Mouse (Mus musculus) lung, postnatal 4 days (tissue): Measurements from ENCODE around the gene Ebf1.

Source experiments
- DNase-seq, 2 experiments: peaks; one replicate each; pipeline ENCODE4 v3.0.0; 2021

Gene Ebf1

DNA sequence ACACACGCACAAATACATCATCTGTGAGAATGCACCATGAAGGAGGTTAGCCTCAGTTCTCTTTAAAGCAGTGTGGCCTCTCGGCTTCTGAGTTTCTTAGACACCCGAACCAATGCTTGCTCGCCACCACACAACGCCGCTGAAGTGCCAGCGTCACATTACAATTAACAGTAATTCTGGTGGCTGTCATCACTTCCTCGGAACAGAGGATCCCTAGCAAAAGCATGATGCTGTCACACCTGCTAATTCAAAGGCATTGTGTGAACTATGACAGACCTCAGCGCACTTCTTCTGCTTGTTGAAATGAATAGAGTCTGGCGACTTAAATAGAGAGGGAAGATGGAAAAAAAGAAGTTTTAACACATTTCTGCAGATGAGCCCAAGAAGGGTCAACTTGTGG, 235.8 kb downstream of the Ebf1 start:
- DNase-seq: no peak

GRCm38 (mm10) chr11:44854496-44854895, 237.4 kb downstream of the Ebf1 start:
- DNase-seq: no peak

GRCm38 (mm10) chr11:44861108-44861507, 244.0 kb downstream of the Ebf1 start:
- DNase-seq: no peak

DNA sequence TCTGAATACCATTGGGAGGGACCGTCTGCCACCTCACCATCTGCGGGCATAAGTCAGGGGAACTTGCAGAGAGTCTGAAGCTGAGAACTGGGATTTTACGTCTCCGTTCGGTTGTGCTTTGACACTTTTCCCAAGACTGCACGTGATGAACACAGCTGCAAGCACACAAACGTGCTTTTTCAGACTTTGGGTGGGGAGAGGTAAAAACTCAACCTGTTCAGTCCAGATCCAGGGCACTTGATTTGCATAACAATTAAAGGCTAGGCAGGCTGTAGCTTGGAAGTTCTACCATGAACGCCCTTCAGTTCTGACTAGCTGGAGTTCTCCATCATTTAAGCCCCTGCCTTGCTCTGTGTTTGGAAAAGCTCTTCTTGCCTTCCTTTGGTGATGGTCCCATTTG, 246.8 kb downstream of the Ebf1 start:
- no peak for DNase-seq

GRCm38 (mm10) chr11:44866476-44867149, 249.5 kb downstream of the Ebf1 start:
- DNase-seq: peak in 1 of 2 experiments; percentile 20

DNA sequence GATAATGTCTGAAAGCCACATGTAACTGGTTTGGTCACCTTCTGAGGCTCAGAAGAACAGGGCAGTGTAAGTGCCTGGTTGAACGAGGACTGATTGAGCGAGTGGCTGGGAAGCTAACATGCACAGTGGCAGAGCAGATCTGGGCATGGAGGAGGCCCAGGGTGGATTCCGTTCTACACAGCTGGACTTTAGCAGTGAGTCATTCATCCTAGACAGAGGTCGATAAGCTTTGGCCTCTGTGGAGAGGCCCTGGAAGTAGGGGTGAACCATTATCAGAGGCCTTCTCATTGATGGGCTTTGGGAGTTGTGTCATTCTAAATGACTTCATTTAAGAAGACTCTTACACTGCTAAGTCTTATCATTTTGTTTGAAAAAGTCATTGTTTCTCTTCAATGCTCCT, 250.3 kb downstream of the Ebf1 start:
- no peak for DNase-seq

- DNase-seq: no peak
These were observed 256.8 kb downstream of the Ebf1 start for GRCm38 (mm10) chr11:44873876-44874275.

DNA sequence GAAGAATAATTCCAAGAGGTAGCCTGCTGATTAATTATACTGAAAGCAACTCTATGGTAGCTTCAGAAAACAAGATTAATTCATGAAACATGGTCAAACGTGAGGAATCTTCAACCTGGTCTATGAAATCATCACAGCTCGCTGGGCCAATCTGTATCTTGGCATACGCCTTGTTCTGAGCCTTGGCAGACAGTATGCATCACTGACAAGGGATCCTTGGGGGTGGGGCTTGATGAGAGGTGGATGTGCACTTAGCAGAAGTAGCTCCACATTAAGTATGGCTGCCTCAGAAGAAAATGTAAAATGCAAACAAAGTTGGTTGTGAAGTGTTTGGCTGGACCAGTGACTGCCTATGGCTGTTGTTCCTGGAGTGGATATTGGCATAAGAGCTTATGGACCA, 258.1 kb downstream of the Ebf1 start:
- DNase-seq: no peak

DNA sequence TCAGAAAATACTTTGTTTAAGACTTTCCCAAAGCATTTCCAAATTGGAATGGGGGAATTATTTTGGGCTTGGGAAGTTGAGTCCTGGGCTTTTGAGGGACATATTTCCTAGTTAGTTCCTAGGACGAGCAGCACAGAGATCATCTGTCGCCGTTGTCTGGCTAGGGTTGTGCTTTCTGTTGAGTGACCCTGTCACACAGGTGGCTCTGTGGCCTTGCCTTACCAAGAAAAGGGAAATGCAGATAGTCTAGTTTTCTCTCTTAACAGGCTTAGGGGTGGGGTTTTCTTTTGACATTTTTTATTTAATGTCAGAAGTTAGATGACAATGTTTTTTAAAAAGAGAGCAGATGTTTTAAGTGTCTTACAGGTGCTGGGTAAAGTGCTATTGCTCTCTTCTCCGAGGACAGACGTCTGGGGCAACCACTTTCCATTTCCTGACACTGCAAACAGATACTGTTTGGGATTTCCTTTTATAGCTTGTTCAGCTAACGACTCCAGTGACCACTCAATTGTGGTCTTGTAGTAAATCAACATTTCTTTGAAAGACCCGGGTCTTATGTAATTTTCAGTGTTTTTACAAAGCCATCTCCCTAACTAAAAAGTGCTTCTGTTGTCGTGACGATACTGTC, 264.1 kb downstream of the Ebf1 start:
- DNase-seq: no peak

DNA sequence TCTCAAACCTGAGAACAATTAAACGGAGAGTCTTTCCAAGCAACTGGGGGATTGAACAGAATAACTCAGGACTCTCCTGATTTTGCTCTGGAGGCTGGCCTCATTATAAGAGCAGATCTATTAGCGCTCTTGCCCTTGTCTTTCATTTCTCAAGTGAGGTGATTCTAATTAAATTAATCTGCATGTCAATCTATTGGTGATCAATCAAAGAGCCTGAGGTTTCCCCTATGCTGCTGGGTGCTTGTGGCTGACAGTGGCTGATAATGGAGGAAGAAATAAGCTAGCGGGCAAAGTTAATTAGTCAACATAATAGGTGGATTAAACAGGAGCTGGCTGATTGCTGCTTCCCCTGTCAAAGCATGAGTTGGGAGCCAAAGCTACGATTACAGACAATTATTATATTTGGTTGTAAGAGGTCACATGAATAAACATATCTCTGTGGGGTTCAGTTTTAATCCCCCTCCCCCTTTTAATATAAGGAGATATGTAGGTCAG, 265.4 kb downstream of the Ebf1 start:
- DNase-seq: no peak

GRCm38 (mm10) chr11:44884337-44884736, 267.2 kb downstream of the Ebf1 start:
- no peak for DNase-seq

DNA sequence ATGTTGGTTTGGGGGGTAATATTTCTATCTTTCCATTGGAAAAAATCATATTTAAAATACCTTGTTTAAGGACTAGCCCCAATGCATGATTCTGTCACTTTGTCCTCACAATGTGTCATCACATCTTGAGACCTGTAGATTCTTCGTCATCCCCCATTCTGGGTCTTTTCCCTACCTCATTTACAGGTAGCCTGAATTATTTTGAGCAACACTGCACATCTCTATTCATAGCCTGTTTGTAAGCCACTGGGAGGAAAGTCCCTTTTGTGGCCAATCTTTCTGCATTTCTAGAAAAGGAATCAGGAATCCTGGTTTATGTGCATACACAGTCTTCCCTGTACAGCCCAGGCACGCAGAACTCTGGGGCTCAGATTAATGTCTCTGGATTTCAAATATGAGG, 269.8 kb downstream of the Ebf1 start:
- DNase-seq: no peak

DNA sequence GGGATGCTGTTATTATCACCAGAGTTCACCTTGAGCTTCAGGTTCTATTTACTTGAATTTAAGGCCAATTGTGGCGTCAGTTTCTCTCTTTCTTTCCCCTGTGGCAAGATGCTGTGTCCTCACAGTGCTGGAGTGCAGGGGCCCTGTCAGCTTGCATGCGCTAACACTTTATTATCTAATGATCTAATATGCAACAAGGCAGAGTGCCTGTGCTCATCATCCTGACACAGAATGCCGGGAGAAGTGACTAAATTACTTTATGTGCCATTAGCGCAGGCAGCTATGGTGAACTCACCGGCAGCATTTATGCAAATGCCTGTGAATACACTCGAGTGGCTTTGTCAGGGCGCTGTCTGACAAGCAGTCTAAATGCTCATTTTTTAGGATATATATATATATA, 270.6 kb downstream of the Ebf1 start:
- no peak for DNase-seq

DNA sequence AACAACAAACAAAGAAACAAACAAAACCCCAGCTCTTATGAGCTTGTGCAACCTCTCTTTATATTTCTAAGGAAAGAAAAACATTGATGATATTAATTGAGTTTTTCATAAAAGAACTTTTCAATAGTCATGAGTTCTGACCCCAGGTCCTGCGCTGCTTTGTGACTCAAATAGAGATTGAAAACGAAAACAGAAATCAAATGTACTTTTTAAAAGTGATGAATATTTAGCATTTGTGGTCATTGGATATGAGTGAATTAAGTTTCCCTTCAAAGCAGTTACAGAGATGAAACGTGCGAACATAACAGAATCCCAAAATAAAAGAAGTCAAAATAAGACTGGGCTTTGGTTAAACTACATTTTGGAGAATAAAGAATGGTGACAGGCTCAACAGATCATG, 271.3 kb downstream of the Ebf1 start:
- no peak for DNase-seq

GRCm38 (mm10) chr11:44892814-44893521, 275.9 kb downstream of the Ebf1 start:
- DNase-seq: peak; percentile 55 to 58

- DNase-seq: no peak
These were observed 276.9 kb downstream of the Ebf1 start for GRCm38 (mm10) chr11:44893986-44894385.

GRCm38 (mm10) chr11:44894798-44895197, 277.7 kb downstream of the Ebf1 start:
- no peak for DNase-seq

- no peak for DNase-seq
These were observed 278.8 kb downstream of the Ebf1 start for GRCm38 (mm10) chr11:44895893-44896292.

DNA sequence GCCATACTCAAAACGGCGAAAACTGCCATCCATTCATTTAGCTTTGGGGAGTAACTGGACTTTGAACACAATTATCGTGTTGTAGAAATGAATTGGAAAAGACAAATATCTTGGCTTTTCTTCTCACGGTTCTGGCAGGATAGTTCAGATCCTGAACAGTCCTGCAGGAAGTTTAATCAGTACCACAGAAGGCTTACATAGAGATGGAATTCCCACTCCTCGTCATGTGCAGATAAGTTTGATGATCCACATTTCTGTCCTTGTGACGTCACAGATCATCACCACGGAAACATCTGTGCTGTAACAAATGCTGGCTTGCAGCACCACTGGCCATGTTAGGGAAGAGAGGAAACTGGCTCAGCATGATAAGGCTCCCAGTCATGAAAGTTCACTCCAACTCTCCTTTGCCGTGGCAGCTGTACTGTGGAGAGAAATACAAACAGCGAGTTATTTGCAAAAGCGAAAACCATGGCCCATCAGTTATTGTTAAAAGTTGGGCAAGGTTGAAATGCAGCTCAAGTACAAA, 280.1 kb downstream of the Ebf1 start:
- no peak for DNase-seq

- no peak for DNase-seq
These were observed 282.4 kb downstream of the Ebf1 start for GRCm38 (mm10) chr11:44899554-44899953.

- no peak for DNase-seq
These were observed 282.8 kb downstream of the Ebf1 start for GRCm38 (mm10) chr11:44899965-44900364.

- no peak for DNase-seq
These were observed 283.4 kb downstream of the Ebf1 start for GRCm38 (mm10) chr11:44900496-44900895.

- DNase-seq: no peak
These were observed 284.6 kb downstream of the Ebf1 start for GRCm38 (mm10) chr11:44901715-44902114.

GRCm38 (mm10) chr11:44902165-44902564, 285.0 kb downstream of the Ebf1 start:
- DNase-seq: no peak
